Comparison of ENCODE assay signal across 14 mouse cellular contexts in genomic region chr16:76365790-76366406, GRCm38 (mm10). TPM values are rescaled to one million over a fixed set of nuclear protein-coding genes. Genes with fewer than 3 reads are reported as not detected.
DNase-seq lines count a peak whose midpoint lies in the region; ATAC-seq and TF ChIP-seq lines count a peak whose summit lies in the region.
"Had no signal": no experiment of that assay in that cellular context is flagged by ENCODE, and none has a peak within 500 bp of the region (broad histone marks: within the 10 kb centered on the region; RNA-seq: fewer than 3 reads in every experiment).

No protein-coding gene starts in this region.

- H3K4me3 ChIP-seq in hindbrain, postnatal 0 days (ENCODE audit: low read length) = no peak overlapping the region
- H3K4me3 ChIP-seq in hindbrain, embryonic 12.5 days = no peak overlapping the region
- peak overlapping the region; percentile 1; the same call in 1 of the 2 replicates for H3K4me3 ChIP-seq in macrophage (ENCODE audit: inconsistent target)
- H3K4me3 ChIP-seq in hindbrain, embryonic 16.5 days (ENCODE audit: low read length) = no peak overlapping the region
- H3K4me3 ChIP-seq: forebrain, embryonic 15.5 days; heart, embryonic 13.5 days; limb, embryonic 13.5 days; midbrain, embryonic 15.5 days had no signal

- no peaks in the 10 kb centered on the region for H3K9me3 ChIP-seq in hindbrain, postnatal 0 days (ENCODE audit: low read length)
- H3K9me3 ChIP-seq in hindbrain, embryonic 12.5 days (replicated peaks) = no peaks in the 10 kb centered on the region
- H3K9me3 ChIP-seq in hindbrain, embryonic 16.5 days (ENCODE audit: control insufficient read depth, low read length) = no peaks in the 10 kb centered on the region
- H3K9me3 ChIP-seq: forebrain, embryonic 15.5 days; heart, embryonic 13.5 days; limb, embryonic 13.5 days; midbrain, embryonic 15.5 days had no signal

- peak overlapping the region; percentile 22; the same call in 1 of the 2 replicates for H3K27ac ChIP-seq in hindbrain, postnatal 0 days
- no peak overlapping the region for H3K27ac ChIP-seq in hindbrain, embryonic 12.5 days
- H3K27ac ChIP-seq in macrophage = peak overlapping the region; percentile 24
- H3K27ac ChIP-seq in hindbrain, embryonic 16.5 days (ENCODE audit: low read depth, low read length) = no peak overlapping the region
- H3K27ac ChIP-seq: forebrain, embryonic 15.5 days; heart, embryonic 13.5 days; limb, embryonic 13.5 days; midbrain, embryonic 15.5 days had no signal

- H3K27me3 ChIP-seq in hindbrain, postnatal 0 days (ENCODE audit: insufficient read depth, low read length) = no peaks in the 10 kb centered on the region
- H3K27me3 ChIP-seq in hindbrain, embryonic 12.5 days = no peaks in the 10 kb centered on the region
- no peaks in the 10 kb centered on the region for H3K27me3 ChIP-seq in hindbrain, embryonic 16.5 days (replicated peaks; ENCODE audit: control insufficient read depth, insufficient read depth, low read length)
- H3K27me3 ChIP-seq: CH12.LX; forebrain, embryonic 15.5 days; heart, embryonic 13.5 days; limb, embryonic 13.5 days; midbrain, embryonic 15.5 days had no signal

- H3K4me2 ChIP-seq in hindbrain, postnatal 0 days (ENCODE audit: low read depth, low read length) = peak overlapping the region; percentile 3; the same call in 1 of the 2 replicates
- H3K4me2 ChIP-seq in hindbrain, embryonic 12.5 days (replicated peaks) = no peak overlapping the region
- H3K4me2 ChIP-seq in hindbrain, embryonic 16.5 days (ENCODE audit: low read length) = no peak overlapping the region
- H3K4me2 ChIP-seq: forebrain, embryonic 15.5 days; limb, embryonic 13.5 days; midbrain, embryonic 15.5 days had no signal

- no peak overlapping the region for H3K9ac ChIP-seq in hindbrain, postnatal 0 days (replicated peaks; ENCODE audit: low read length)
- no peak overlapping the region for H3K9ac ChIP-seq in hindbrain, embryonic 12.5 days
- H3K9ac ChIP-seq in hindbrain, embryonic 16.5 days (ENCODE audit: low read depth, low read length) = no peak overlapping the region
- H3K9ac ChIP-seq: forebrain, embryonic 15.5 days; heart, embryonic 13.5 days; limb, embryonic 13.5 days; midbrain, embryonic 15.5 days had no signal

- DNase-seq in hindbrain, postnatal 0 days (ENCODE audit: low spot score) = no peak
- DNase-seq in thymus, postnatal 0 days (ENCODE audit: low spot score) = peak; percentile 58
- no peak for DNase-seq in heart, postnatal 36 days
- DNase-seq in cerebellum, postnatal 36 days = no peak
- DNase-seq: kidney, postnatal 4 days had no signal

- ATAC-seq in hindbrain, postnatal 0 days = no peak
- no peak for ATAC-seq in hindbrain, embryonic 12.5 days (ENCODE audit: low FRiP score)
- ATAC-seq in activated CD4-positive, CD25-positive, alpha-beta regulatory T cell, adult 4 months = peak; percentile 30
- no peak for ATAC-seq in hindbrain, embryonic 16.5 days
- ATAC-seq: forebrain, embryonic 15.5 days; midbrain, embryonic 15.5 days had no signal

- no peaks in the 10 kb centered on the region for H3K36me3 ChIP-seq in hindbrain, postnatal 0 days (ENCODE audit: insufficient read depth, low read length)
- no peaks in the 10 kb centered on the region for H3K36me3 ChIP-seq in hindbrain, embryonic 12.5 days
- H3K36me3 ChIP-seq in macrophage (ENCODE audit: inconsistent target) = no peaks in the 10 kb centered on the region
- H3K36me3 ChIP-seq in hindbrain, embryonic 16.5 days (ENCODE audit: control insufficient read depth, insufficient read depth, low read length) = no peaks in the 10 kb centered on the region
- H3K36me3 ChIP-seq: forebrain, embryonic 15.5 days; midbrain, embryonic 15.5 days had no signal

- H3K4me1 ChIP-seq in hindbrain, postnatal 0 days (ENCODE audit: insufficient read depth, low read length) = 0 out of 2 replicates have a peak, but pooled peaks cover 2% of the 10 kb centered on the region
- peaks cover 18% of the 10 kb centered on the region for H3K4me1 ChIP-seq in hindbrain, embryonic 12.5 days
- H3K4me1 ChIP-seq in hindbrain, embryonic 16.5 days (ENCODE audit: control insufficient read depth, insufficient read depth, low read depth, low read length) = peaks cover 7% of the 10 kb centered on the region

- TF ChIP-seq CTCF in hindbrain, postnatal 0 days (IDR thresholded peaks at IDR 0.05; ENCODE audit: low read depth) = no peak

- 69% methylated on average over 17 of the region's 17 CpGs for WGBS in hindbrain, postnatal 0 days
- 81% methylated on average over 17 of the region's 17 CpGs for WGBS in hindbrain, embryonic 12.5 days
- WGBS in macrophage (ENCODE audit: missing documents) = 12% methylated on average over 16 of the region's 17 CpGs
- 62% methylated on average over 17 of the region's 17 CpGs for WGBS in hindbrain, embryonic 16.5 days

- peaks cover 93% of the 10 kb centered on the region for H3K79me2 ChIP-seq in macrophage (ENCODE audit: inconsistent target)

- intact Hi-C loops in heart, postnatal 36 days (cut with DNase I) = loop anchor here (2.0 kb wide), 1 partner anchor 139 kb away; no protein-coding TSS in a partner anchor

RNA-seq across cellular contexts. Expression of gene Nrip1, which starts 7.7 kb away (rescaled TPM):
- 26.5 and 29.3 TPM in 2 replicates for total RNA-seq in hindbrain, postnatal 0 days (2014; rRNA removed)
- 26.8 and 30.0 TPM in 2 replicates for polyA plus RNA-seq in hindbrain, postnatal 0 days (2015; fragmentation: Nextera tagmentation; extraction: Ambion mirVana)
- polyA plus RNA-seq in hindbrain, embryonic 12.5 days (2016; fragmentation: Nextera tagmentation; extraction: Ambion mirVana) = 34.0 and 35.6 TPM in 2 replicates
- 10 to 100 TPM; 31.6 to 41.4 TPM for polyA plus RNA-seq in activated CD4-positive, CD25-positive, alpha-beta regulatory T cell, adult 4 months (2017; shearing (Covaris generic))
- 100 to 1,000 TPM in 1 of 26 experiments, 10 to 100 TPM in 25; 42.6 to 104 (median 62.6) TPM for total RNA-seq in macrophage (2018; cell fraction: chromatin; rRNA removed)
- 10 to 100 TPM; 13.2 to 22.2 (median 15.7) TPM for total RNA-seq in macrophage (2018; cell fraction: cytosol; rRNA removed)
- 10 to 100 TPM; 28.7 to 85.8 (median 44.0) TPM for total RNA-seq in macrophage (2018; cell fraction: nucleus; rRNA removed)
- polyA plus RNA-seq in macrophage (2018) = 5.8 to 6.5 TPM (median 6.0 TPM) in 3 replicates
- polyA plus RNA-seq in thymus, postnatal 0 days (2015; fragmentation: Nextera tagmentation; extraction: Ambion mirVana) = 62.4 and 78.6 TPM in 2 replicates
- polyA plus RNA-seq in hindbrain, embryonic 16.5 days (2015; fragmentation: Nextera tagmentation; extraction: Ambion mirVana) = 29.0 and 30.4 TPM in 2 replicates
- 10 to 100 TPM; 28.0 to 31.3 TPM for total RNA-seq in heart, postnatal 36 days (2021)
- total RNA-seq: CH12.LX had no signal

Comparison
In these comparisons a context has a peak if more than half of its experiments do, and no peak if none do; other contexts are left out.
1. H3K27ac ChIP-seq: peak in hindbrain, postnatal 0 days (single experiment) and macrophage (single experiment); none in hindbrain, embryonic 12.5 days (single experiment) and hindbrain, embryonic 16.5 days (single experiment).